Mouse (Mus musculus): ENCODE results near the gene Zfp346.
A peak's percentile ranks its signal among the peaks of the same experiment; 100 is the strongest.
"Not testable (repeated sequence)": the region's sequence is repeated elsewhere in the genome, so short reads cannot be mapped to it uniquely, and the experiment has no call there.

Zfp346 gene

DNA sequence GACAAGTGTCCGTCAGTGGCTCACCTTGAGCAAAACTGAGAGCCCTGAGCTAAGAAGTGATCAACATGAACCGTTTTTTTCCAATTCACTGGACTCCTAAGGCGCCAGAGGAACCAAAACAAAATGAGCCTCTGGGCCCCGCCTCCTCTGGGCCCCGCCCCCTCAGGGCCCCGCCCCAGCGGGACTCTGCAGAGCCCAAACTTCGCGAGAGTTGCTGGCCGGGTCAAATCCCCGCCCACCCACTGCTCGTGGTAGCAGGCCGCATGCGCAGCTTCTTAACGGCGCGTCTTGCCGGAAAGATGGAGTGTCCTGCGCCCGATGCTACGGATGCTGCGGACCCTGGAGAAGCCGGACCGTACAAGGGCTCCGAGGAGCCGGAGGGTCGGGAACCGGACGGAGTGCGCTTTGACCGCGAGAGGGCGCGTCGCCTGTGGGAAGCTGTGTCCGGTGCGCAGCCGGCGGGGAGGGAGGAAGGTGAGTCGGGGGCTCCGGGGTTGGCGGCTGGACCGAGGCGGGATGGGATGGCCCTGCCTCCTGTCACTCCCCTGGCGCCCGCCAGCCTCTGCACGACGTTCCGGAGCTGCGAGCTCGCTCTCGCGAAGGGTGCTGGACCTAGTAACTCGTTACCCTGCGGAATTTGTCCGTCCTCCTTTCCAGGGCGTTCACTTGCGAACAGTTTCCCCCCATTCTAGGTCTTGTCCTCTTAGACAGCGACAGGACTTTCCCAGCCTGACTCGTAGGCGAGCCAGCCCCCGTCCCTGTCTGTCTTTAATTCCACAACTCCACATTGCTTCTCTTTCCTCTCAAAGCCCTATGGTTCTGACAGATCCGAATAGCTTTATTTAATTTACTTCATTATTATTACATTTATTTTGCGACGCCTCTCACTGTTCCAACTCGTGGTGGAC, at the start of gene Zfp346:
Gene Zfp346 (plus strand): TSS at position 267 of the 908 bp plus-strand sequence.
- DNase-seq (ENCODE audit: extremely low read depth, low read depth, low spot score), result peak; percentile 37

GRCm38 (mm10) chr13:55058042-55058441, 47.1 kb upstream of the Zfp346 start:
- DNase-seq (ENCODE audit: extremely low read depth, low read depth, low spot score), result no peak

- no peak for DNase-seq (ENCODE audit: extremely low read depth, low read depth, low spot score)
These were observed 41.8 kb upstream of the Zfp346 start for GRCm38 (mm10) chr13:55063276-55063675.

DNA sequence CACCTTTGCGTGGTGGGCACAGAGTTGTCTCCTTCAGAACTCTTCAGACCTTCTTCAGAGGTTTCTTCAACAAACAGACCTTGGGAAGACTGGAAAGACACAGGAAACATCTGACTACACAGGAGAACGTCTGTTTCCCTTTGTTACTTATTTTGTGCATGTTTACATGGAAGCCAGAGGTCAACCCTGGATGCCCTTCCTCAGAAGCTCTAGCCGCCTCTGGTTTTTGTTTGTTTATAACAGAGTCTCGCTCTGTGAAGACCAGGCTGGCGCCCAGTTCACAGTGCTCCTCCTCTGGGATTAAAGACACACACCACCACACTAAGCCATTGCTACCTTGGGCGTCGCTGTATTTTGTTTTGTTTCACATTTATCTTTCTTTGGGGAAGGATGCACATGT, 35.4 kb upstream of the Zfp346 start:
- no peak for DNase-seq (ENCODE audit: extremely low read depth, low read depth, low spot score)

DNA sequence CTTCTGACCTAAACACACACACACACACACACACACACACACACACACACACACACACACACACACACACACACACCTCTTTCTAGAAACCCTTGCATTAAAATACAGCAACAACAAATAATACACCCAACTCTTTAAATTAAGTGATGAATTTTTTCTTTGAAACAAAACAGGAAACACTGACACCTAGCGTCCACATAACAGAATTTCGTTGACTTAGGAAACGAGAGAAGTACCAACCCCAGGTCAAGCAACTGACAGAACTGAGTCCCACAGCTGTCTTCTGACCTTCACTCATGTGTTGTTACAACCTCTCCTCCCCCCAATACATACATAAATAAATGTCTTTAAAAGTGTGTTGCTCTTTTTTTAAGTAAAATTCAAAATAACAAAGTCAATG, 33.8 kb upstream of the Zfp346 start:
- DNase-seq (ENCODE audit: extremely low read depth, low read depth, low spot score), result no peak

GRCm38 (mm10) chr13:55075597-55075996, 29.5 kb upstream of the Zfp346 start:
- DNase-seq (ENCODE audit: extremely low read depth, low read depth, low spot score), result no peak

DNA sequence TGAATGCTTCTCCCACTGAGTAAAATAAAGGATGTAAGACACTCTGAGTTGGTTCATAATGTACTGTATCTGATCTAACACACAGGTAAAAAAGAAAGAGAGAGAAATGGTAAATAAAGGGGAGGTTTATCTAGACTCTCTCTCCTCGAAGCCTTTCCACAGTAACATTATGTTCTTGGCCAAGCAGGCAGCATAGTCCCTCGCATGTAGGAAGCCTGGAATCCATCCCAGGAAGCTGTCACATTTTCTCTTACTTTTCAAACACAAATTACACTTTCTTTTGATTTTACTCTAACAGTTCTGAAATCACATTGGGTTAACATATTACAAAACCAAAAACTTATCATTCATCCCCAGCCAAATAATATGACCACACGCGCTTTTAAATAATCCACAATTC, 12.5 kb upstream of the Zfp346 start:
- no peak for DNase-seq (ENCODE audit: extremely low read depth, low read depth, low spot score)

DNA sequence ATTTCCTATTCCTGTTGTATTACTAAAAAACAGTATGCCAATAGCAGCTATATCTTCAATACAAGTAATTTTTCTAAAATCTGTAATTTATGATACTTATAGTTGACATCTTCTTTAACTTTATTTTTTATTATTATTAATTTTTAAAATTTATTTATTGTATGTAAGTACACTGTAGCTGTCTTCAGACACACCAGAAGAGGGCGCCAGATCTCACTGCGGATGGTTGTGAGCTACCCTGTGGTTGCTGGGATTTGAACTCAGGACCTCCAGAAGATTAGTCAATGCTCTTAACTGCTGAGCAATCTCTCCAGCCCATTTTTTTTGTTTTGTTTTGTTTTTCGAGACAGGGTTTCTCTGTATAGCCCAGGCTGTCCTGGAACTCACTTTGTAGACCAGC, 7.3 kb upstream of the Zfp346 start:
- not testable (repeated sequence) for DNase-seq (ENCODE audit: extremely low read depth, low read depth, low spot score)

GRCm38 (mm10) chr13:55099066-55099725, 5.9 kb upstream of the Zfp346 start:
- no peak for DNase-seq (ENCODE audit: extremely low read depth, low read depth, low spot score)

GRCm38 (mm10) chr13:55099726-55100478, 5.2 kb upstream of the Zfp346 start, which contains the start of gene Uimc1:
Gene Uimc1, minus strand, starts transcription at chr13:55100300.
- DNase-seq (ENCODE audit: extremely low read depth, low read depth, low spot score), result no peak

GRCm38 (mm10) chr13:55101627-55102026, 3.5 kb upstream of the Zfp346 start:
- no peak for DNase-seq (ENCODE audit: extremely low read depth, low read depth, low spot score)

- DNase-seq (ENCODE audit: extremely low read depth, low read depth, low spot score), result no peak
These were observed 2.7 kb upstream of the Zfp346 start for GRCm38 (mm10) chr13:55102366-55102765.

- DNase-seq (ENCODE audit: extremely low read depth, low read depth, low spot score), result no peak
These were observed 1.8 kb upstream of the Zfp346 start for GRCm38 (mm10) chr13:55103351-55103750.

DNA sequence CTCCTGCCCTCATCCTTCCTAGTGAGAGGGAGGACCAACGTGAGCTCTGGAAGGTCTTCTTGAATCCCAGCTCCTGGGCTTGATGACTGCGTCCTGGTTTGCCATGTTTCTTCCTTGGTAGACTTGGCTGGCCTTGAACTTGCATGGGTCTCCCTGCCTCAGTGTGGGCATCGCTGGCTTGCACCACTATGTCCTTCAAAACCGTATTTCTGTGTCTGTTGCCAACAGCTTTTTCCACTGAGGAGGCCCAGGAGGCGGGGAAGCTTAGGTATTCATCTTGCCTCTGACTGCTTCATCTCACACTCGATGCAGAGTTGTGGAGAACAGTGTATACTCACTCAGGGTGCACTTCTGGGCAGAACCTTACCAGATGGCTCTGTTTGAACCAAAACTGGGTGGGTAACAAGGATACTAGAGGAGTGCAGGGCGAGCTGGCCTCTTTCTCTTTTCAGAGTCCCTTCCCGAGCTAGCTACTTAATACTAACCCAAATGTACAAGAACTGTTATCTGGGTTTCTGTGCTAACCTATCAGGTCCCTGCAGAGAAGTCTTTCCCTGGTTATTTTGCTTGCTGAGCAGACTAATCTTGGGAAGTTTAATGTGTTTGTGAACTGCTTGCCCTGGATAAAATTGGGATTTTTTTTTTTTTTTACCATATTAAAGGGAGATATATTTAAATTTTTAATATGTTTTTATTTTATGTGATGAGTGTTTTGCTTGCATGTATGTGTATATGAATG, 1.0 kb downstream of the Zfp346 start:
- DNase-seq (ENCODE audit: extremely low read depth, low read depth, low spot score), result no peak

- DNase-seq (ENCODE audit: extremely low read depth, low read depth, low spot score), result no peak
These were observed 2.0 kb downstream of the Zfp346 start for GRCm38 (mm10) chr13:55107116-55107515.

DNA sequence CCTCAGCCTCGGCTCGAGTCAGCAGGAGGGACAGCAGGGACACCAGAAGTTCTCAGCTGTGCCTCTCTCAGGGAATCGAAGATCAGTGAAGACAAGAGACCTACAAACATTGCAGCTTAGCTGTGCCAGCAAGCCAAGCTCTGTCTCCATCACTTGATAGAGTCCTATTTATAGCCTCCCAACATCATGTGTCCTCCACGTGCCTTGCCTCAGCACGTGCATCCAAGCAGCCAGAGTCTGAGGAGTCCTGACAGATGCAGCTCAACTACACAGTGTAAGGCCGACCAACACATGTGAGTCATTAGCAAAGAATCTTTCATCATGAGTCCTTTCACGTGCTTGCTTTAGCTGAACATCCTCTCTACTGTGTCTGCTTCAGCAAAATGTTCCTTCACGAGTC, 2.6 kb downstream of the Zfp346 start:
- no peak for DNase-seq (ENCODE audit: extremely low read depth, low read depth, low spot score)

DNA sequence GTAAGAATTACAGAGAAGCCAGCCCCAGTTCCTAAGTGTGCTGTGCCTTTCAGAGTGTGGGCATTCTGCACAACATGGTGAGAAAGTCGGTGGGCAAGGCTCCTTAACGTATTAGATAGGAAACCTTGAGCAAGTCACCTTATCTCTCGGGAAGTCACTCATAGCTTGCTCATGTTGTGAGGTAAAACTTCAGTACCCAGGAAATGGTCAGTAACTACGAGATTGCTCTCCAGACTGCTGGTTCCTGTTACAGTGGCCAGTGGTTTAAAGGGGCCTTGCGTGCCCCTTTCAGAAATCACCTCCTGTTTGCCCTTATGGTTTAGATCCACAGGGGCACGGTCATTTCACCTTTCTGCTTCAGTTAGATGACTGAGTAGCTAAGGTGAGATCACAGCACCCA, 9.3 kb downstream of the Zfp346 start:
- DNase-seq (ENCODE audit: extremely low read depth, low read depth, low spot score), result no peak

DNA sequence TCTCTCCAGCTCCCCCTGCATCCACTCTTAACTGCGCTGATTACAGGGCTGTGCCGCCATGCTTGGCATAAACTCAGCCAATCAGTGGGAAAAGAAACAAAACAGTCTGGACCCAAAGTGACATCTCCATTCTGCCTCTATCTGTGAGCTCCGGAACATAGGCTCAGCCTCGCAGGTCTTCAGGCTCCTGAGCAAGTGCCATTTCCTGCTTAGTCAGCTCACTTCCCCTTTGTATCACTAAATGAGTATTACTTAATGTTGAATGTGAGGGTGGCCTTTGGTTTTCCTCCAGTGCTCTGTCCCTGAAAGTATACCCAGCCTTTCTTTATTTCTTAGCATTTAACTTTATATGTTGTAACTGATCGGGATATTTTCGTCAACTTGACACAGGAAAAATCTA, 19.8 kb downstream of the Zfp346 start:
- DNase-seq (ENCODE audit: extremely low read depth, low read depth, low spot score), result no peak

- no peak for DNase-seq (ENCODE audit: extremely low read depth, low read depth, low spot score)
These were observed 28.3 kb downstream of the Zfp346 start, which contains the start of gene Gm17617 for GRCm38 (mm10) chr13:55133448-55133847. Gene Gm17617, minus strand, starts transcription at chr13:55133548.

DNA sequence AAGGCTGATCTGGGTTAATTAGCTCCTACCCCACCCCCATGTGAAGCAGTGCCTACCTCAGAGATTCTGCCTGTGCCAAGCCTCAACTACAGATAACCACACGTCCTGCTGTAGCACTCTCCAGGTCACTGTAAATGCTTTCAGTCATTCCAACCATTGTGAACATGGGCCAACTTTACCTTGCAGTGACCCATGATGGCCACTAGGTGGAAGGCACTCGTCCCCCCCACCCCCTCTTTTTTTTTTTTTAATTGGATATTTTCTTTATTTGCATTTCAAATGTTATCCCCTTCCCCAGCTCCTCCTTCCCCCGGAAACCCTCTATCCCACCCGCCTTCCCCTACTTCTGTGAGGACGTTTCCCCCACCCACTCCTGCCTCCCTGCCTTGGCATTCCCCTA, 30.3 kb downstream of the Zfp346 start:
- no peak for DNase-seq (ENCODE audit: extremely low read depth, low read depth, low spot score)

GRCm38 (mm10) chr13:55140271-55140670, 35.2 kb downstream of the Zfp346 start:
- no peak for DNase-seq (ENCODE audit: extremely low read depth, low read depth, low spot score)

Measured in fat pad, adult 2 months (tissue).